Mouse (Mus musculus) intestine, embryonic 14.5 days (tissue): ENCODE measurements around the gene Syncrip. TPM values are rescaled to one million over a fixed set of nuclear protein-coding genes. Genes with fewer than 3 reads are reported as not detected.
A peak's percentile ranks its signal among the peaks of the same experiment; 100 is the strongest.
"Not testable (repeated sequence)": the region's sequence is repeated elsewhere in the genome, so short reads cannot be mapped to it uniquely, and the experiment has no call there.

ENCODE experiments used
- ATAC-seq: fragments of 200-750 bp; cut with Nextera tagmentation; replicated peaks from 2 replicates; pipeline ENCODE4 v1.8.0; 2017; ENCODE audit warnings: low read depth, moderate number of reproducible peaks, moderate TSS enrichment, moderate library complexity; ENCODE audit not compliant: low FRiP score, low TSS enrichment
- DNase-seq: peaks from one replicate; pipeline ENCODE4 v3.0.0-alpha.2; 2018; ENCODE audit warnings: low spot score
- H3K27ac ChIP-seq: fragments of 300-500 bp; sonication (generic); 2 replicates; pipeline ENCODE4 v1.5.1; 2014; ENCODE audit warnings: low read depth, mild to moderate bottlenecking, control low read depth
- H3K27me3 ChIP-seq: fragments of 300-500 bp; sonication (generic); replicated peaks from 2 replicates; pipeline ENCODE4 v1.6.1; 2014; ENCODE audit warnings: low read length, control low read depth; ENCODE audit not compliant: control insufficient read depth, insufficient read depth
- H3K36me3 ChIP-seq: fragments of 300-500 bp; sonication (generic); 2 replicates; pipeline ENCODE4 v1.6.1; 2014; ENCODE audit warnings: low read length, control low read depth; ENCODE audit not compliant: control insufficient read depth, insufficient read depth
- H3K4me1 ChIP-seq: fragments of 300-500 bp; sonication (generic); replicated peaks from 2 replicates; pipeline ENCODE4 v1.6.1; 2014; ENCODE audit warnings: low read length, control low read depth, mixed read lengths; ENCODE audit not compliant: control insufficient read depth, insufficient read depth
- H3K4me2 ChIP-seq: fragments of 300-500 bp; sonication (generic); 2 replicates; pipeline ENCODE4 v1.6.1; 2014; ENCODE audit warnings: low read length
- H3K4me3 ChIP-seq: fragments of 300-500 bp; sonication (generic); 2 replicates; pipeline ENCODE4 v1.5.1; 2014; ENCODE audit warnings: low read depth, low read length, control low read depth, mixed read lengths
- H3K9ac ChIP-seq: fragments of 300-500 bp; sonication (generic); 2 replicates; pipeline ENCODE4 v1.6.1; 2014; ENCODE audit warnings: mild to moderate bottlenecking, low read length
- H3K9me3 ChIP-seq: fragments of 300-500 bp; sonication (generic); 2 replicates; pipeline ENCODE4 v1.6.1; 2016; ENCODE audit warnings: low read length, control low read depth; ENCODE audit not compliant: control insufficient read depth
- WGBS: fragments of 180-500 bp; shearing (Covaris S2); extraction: QIAGEN DNeasy Blood & Tissue Kit; methylation state at CpG from one replicate; pipeline ENCODE4 v1.1.7; 2014; 5-methylcytosine and 5-hydroxymethylcytosine counted together
- polyA plus RNA-seq: library from polyadenylated mRNA; unstranded; fragments of >200 nt; fragmentation: Nextera tagmentation; extraction: Ambion mirVana; gene quantifications from 2 replicates; pipeline ENCODE4 v1.2.1, GENCODE M21; 2014

Gene Syncrip
- polyA plus RNA-seq, 1 experiment from 2014 or later = 104 TPM

- H3K36me3 ChIP-seq = peaks cover 80% of the 10 kb centered on the region
- ATAC-seq = no peak
- no peak overlapping the region for H3K27ac ChIP-seq
- no peak for DNase-seq
- no peaks in the 10 kb centered on the region for H3K9me3 ChIP-seq
- no peak overlapping the region for H3K9ac ChIP-seq
- no peak overlapping the region for H3K4me3 ChIP-seq
- H3K4me1 ChIP-seq = peaks cover 10% of the 10 kb centered on the region; the same call in 1 of the 2 replicates
- WGBS = 47% methylated on average over 1 of the region's 1 CpGs
- H3K27me3 ChIP-seq = no peaks in the 10 kb centered on the region
- no peak overlapping the region for H3K4me2 ChIP-seq
These were observed 6.2 kb downstream of the Syncrip start for GRCm38 (mm10) chr9:88476138-88476537.

- not testable (repeated sequence) for H3K9me3 ChIP-seq, H3K27ac ChIP-seq, H3K9ac ChIP-seq, ATAC-seq, DNase-seq, H3K4me1 ChIP-seq, H3K4me3 ChIP-seq, H3K4me2 ChIP-seq, H3K27me3 ChIP-seq
- H3K36me3 ChIP-seq = peaks cover 89% of the 10 kb centered on the region
- WGBS = 78% methylated on average over 4 of the region's 4 CpGs
These were observed 21.4 kb downstream of the Syncrip start for GRCm38 (mm10) chr9:88461017-88461416.

GRCm38 (mm10) chr9:88439991-88440390 lies 42.4 kb downstream of the Syncrip start:
- H3K4me2 ChIP-seq = peak overlapping the region; percentile 86
- H3K27ac ChIP-seq = no peak overlapping the region
- no peaks in the 10 kb centered on the region for H3K27me3 ChIP-seq
- no peaks in the 10 kb centered on the region for H3K36me3 ChIP-seq
- ATAC-seq (no peak), DNase-seq (no peak)
- 23% methylated on average over 5 of the region's 5 CpGs for WGBS
- H3K4me3 ChIP-seq = peak overlapping the region; percentile 79; the same call in 1 of the 2 replicates
- no peaks in the 10 kb centered on the region for H3K9me3 ChIP-seq
- H3K4me1 ChIP-seq = peaks cover 6% of the 10 kb centered on the region; the same call in 1 of the 2 replicates
- H3K9ac ChIP-seq = no peak overlapping the region

GRCm38 (mm10) chr9:88439238-88439600 lies 43.2 kb downstream of the Syncrip start:
- no peaks in the 10 kb centered on the region for H3K27me3 ChIP-seq
- peak overlapping the region; percentile 79 for H3K9ac ChIP-seq
- H3K27ac ChIP-seq = peak overlapping the region; percentile 82
- peak overlapping the region; percentile 86 for H3K4me2 ChIP-seq
- DNase-seq (no peak), ATAC-seq (no peak)
- H3K36me3 ChIP-seq = no peaks in the 10 kb centered on the region
- H3K9me3 ChIP-seq = no peaks in the 10 kb centered on the region
- WGBS = under 1% methylated on average over 17 of the region's 17 CpGs
- peaks cover 6% of the 10 kb centered on the region; the same call in 1 of the 2 replicates for H3K4me1 ChIP-seq
- H3K4me3 ChIP-seq = peak overlapping the region; percentile 79

GRCm38 (mm10) chr9:88438555-88439237 lies 43.7 kb downstream of the Syncrip start, which contains the start of gene Snx14:
Gene Snx14 (minus strand): TSS chr9:88438958.
- ATAC-seq = peak; percentile 94

GRCm38 (mm10) chr9:88438237-88438554 lies 44.2 kb downstream of the Syncrip start:
- WGBS = 2% methylated on average over 15 of the region's 15 CpGs
- Histone ChIP-seq H3K9me3 (no peaks in the 10 kb centered on the region), H3K27me3 (no peaks in the 10 kb centered on the region), H3K36me3 (no peaks in the 10 kb centered on the region), H3K27ac (peak overlapping the region; percentile 82), H3K4me2 (peak overlapping the region; percentile 86), H3K4me3 (peak overlapping the region; percentile 79), H3K9ac (peak overlapping the region; percentile 79), H3K4me1 (peaks cover 6% of the 10 kb centered on the region; the same call in 1 of the 2 replicates)
- ATAC-seq = peak; percentile 13
- DNase-seq = no peak

More at GRCm38 (mm10) chr9:88438555-88439237, 43.7 kb downstream of the Syncrip start, which contains the start of gene Snx14:
- Histone ChIP-seq H3K4me2 (peak within 1 kb of the TSS; percentile 86), H3K4me3 (peak within 1 kb of the TSS; percentile 79), H3K36me3 (no peaks in the 10 kb centered on the region), H3K27ac (peak within 1 kb of the TSS; percentile 82), H3K4me1 (peaks cover 6% of the 10 kb centered on the region; the same call in 1 of the 2 replicates), H3K9me3 (no peaks in the 10 kb centered on the region), H3K27me3 (no peaks in the 10 kb centered on the region), H3K9ac (peak within 1 kb of the TSS; percentile 79)
- peak; percentile 97 for DNase-seq
- under 1% methylated on average over 61 of the region's 62 CpGs for WGBS

- no peak for DNase-seq
These were observed 44.8 kb downstream of the Syncrip start for GRCm38 (mm10) chr9:88437342-88438236.

GRCm38 (mm10) chr9:88424356-88424755 lies 58.0 kb downstream of the Syncrip start:
- Histone ChIP-seq H3K27ac (no peak overlapping the region), H3K4me1 (no peaks in the 10 kb centered on the region), H3K27me3 (no peaks in the 10 kb centered on the region), H3K36me3 (peaks cover 9% of the 10 kb centered on the region), H3K4me3 (no peak overlapping the region), H3K9me3 (peaks cover 3% of the 10 kb centered on the region; the same call in 1 of the 2 replicates), H3K4me2 (no peak overlapping the region), H3K9ac (no peak overlapping the region)
- DNase-seq (no peak), ATAC-seq (no peak)
- WGBS = 87% methylated on average over 2 of the region's 2 CpGs

More at GRCm38 (mm10) chr9:88437342-88438236, 44.8 kb downstream of the Syncrip start:
- 45% methylated on average over 10 of the region's 10 CpGs for WGBS
- Histone ChIP-seq H3K9me3 (no peaks in the 10 kb centered on the region), H3K27me3 (no peaks in the 10 kb centered on the region), H3K27ac (no peak overlapping the region; the same call in 1 of the 2 replicates), H3K36me3 (no peaks in the 10 kb centered on the region), H3K9ac (peak overlapping the region; percentile 79), H3K4me1 (peaks cover 6% of the 10 kb centered on the region; the same call in 1 of the 2 replicates), H3K4me2 (peak overlapping the region; percentile 86), H3K4me3 (peak overlapping the region; percentile 79)
- no peak for ATAC-seq
